Mouse (Mus musculus): ENCODE measurements around the gene Xdh.

The Xdh gene

DNA sequence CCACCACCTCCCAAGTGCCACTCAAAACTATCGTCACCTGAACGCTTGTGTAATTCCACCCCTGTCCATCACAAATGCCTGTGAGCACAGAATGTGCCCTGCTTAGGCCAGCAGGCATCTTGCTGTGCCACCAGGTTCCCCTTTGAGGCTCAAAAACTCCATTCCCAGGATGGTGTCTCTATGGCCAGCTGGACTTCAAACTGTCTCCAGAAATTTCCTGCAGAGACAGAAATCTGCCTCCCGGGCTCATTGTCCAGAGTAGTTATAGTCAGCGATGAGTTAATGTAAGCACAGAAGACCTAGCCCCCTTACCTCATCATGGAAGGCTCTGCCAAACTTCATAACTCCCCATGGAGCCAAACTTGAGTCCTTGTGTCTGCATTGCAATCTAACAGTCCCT lies 112.8 kb downstream of the Xdh start:
- Histone ChIP-seq H3K4me1 (replicated peaks; ENCODE audit: low read depth, low read length) (no peaks in the 10 kb centered on the region), H3K9me3 (ENCODE audit: low read length) (no peaks in the 10 kb centered on the region), H3K36me3 (ENCODE audit: insufficient read depth, low read length) (no peaks in the 10 kb centered on the region), H3K4me3 (replicated peaks; ENCODE audit: low read length) (no peak overlapping the region), H3K27me3 (ENCODE audit: insufficient read depth, low read length) (no peaks in the 10 kb centered on the region)
- TF ChIP-seq POU5F1 (IDR thresholded peaks at IDR 0.05; ENCODE audit: borderline replicate concordance, low read length) (no peak), CTCF (conservative IDR thresholded peaks at IDR 0.05; ENCODE audit: low read length) (no peak), NANOG (IDR thresholded peaks at IDR 0.05; ENCODE audit: borderline replicate concordance, low read length) (no peak)

DNA sequence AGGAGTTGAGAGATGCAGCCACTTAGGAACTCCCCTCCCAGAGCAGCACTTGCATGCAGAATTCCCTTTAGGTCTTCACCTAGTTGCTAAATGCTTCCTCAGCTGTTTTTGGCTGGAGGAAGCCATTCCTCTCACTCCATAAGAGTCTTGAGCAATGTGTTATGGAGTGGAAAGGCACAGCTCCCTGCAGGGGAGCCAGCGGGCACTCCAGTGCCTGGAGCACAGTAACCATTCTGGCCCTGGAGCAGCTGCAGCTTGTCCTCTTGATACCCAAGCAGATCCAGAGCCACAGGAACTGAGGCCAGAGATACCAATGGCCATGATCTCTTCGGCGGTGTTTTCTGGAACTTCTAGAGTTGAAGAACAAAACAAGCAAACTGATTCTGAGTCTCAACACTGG lies 113.4 kb downstream of the Xdh start:
- H3K27me3 ChIP-seq (ENCODE audit: insufficient read depth, low read length) = no peaks in the 10 kb centered on the region
- no peak for TF ChIP-seq POU5F1 (IDR thresholded peaks at IDR 0.05; ENCODE audit: borderline replicate concordance, low read length)
- TF ChIP-seq NANOG (IDR thresholded peaks at IDR 0.05; ENCODE audit: borderline replicate concordance, low read length) = no peak
- no peak for TF ChIP-seq CTCF (conservative IDR thresholded peaks at IDR 0.05; ENCODE audit: low read length)
- H3K4me3 ChIP-seq (replicated peaks; ENCODE audit: low read length) = no peak overlapping the region
- H3K36me3 ChIP-seq (ENCODE audit: insufficient read depth, low read length) = no peaks in the 10 kb centered on the region
- H3K9me3 ChIP-seq (ENCODE audit: low read length) = no peaks in the 10 kb centered on the region
- H3K4me1 ChIP-seq (replicated peaks; ENCODE audit: low read depth, low read length) = no peaks in the 10 kb centered on the region
